Comparison of ENCODE assay signal across 18 mouse cellular contexts in the genomic region with DNA sequence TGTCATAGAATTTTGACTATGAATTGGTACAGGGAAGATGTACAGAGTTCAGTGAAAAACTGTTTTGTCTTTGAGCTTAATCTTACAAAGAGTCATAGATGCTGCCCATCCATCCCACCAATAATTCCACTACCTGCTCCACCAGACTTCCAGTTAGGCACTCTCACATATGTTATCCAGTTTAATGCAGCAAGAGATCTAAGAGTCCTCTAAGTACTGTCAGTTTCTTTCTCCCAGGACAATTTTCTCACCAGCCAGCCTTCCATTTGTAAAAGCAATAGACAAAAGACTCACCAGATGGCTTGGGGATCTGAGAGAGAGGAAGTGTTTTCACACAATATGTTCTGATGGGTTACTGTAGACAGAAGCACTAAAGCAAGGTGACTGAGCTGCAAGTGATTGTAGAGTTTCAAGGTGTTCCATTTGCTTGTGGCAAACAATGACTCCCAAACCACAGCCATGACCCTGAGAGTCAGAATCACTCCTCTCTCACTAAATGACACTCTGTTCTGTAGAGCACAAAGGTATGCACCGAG.
DNase-seq lines count a peak whose midpoint lies in the region; ATAC-seq and TF ChIP-seq lines count a peak whose summit lies in the region.
"Had no signal": no experiment of that assay in that cellular context is flagged by ENCODE, and none has a peak within 500 bp of the region (broad histone marks: within the 10 kb centered on the region; RNA-seq: fewer than 3 reads in every experiment).

No protein-coding gene starts in this region.

- TF ChIP-seq CTCF in left cerebral cortex, adult 2 months (IDR thresholded peaks at IDR 0.05): no peak
- TF ChIP-seq CTCF in forebrain, postnatal 0 days (IDR thresholded peaks at IDR 0.05; ENCODE audit: low read depth): no peak

- H3K27ac ChIP-seq in forebrain, embryonic 15.5 days (replicated peaks): peak overlapping the region; percentile 31
- no peak overlapping the region for H3K27ac ChIP-seq in forebrain, embryonic 10.5 days
- H3K27ac ChIP-seq in left cerebral cortex, adult 2 months: no peak overlapping the region
- no peak overlapping the region for H3K27ac ChIP-seq in forebrain, postnatal 0 days (ENCODE audit: low read depth, low read length)
- no peak overlapping the region for H3K27ac ChIP-seq in heart, embryonic 10.5 days
- H3K27ac ChIP-seq: limb, embryonic 13.5 days; liver, embryonic 13.5 days had no signal

- DNase-seq in forebrain, embryonic 10.5 days (ENCODE audit: extremely low spot score, low spot score): no peak
- DNase-seq in left cerebral cortex, adult 9 months (ENCODE audit: low spot score in 2 of 2): peak; percentile 2 to 40
- no peak for DNase-seq in left cerebral cortex, adult 2 months (ENCODE audit: extremely low spot score in 1 of 2, low spot score in 2 of 2)
- peak; percentile 3 for DNase-seq in ZHBTc4 (ENCODE audit: low read depth, low spot score)
- peak; percentile 36 for DNase-seq in forebrain, postnatal 0 days
- no peak for DNase-seq in heart, embryonic 10.5 days (ENCODE audit: low spot score)
- DNase-seq: cerebellum, adult 8-10 months; heart, postnatal 10 days; kidney, adult 11 months; kidney, postnatal 10 days; liver, embryonic 13.5 days; lung, embryonic 14.5 days; lung, postnatal 36 days; thymus, postnatal 4 days had no signal

- peak; percentile 53 for ATAC-seq in forebrain, embryonic 15.5 days (replicated peaks)
- peak; percentile 27; the same call in 1 of the 2 replicates for ATAC-seq in forebrain, postnatal 0 days

- H3K27me3 ChIP-seq in forebrain, embryonic 15.5 days: no peaks in the 10 kb centered on the region
- no peaks in the 10 kb centered on the region for H3K27me3 ChIP-seq in forebrain, embryonic 10.5 days (ENCODE audit: poor library complexity, severe bottlenecking)
- H3K27me3 ChIP-seq in forebrain, postnatal 0 days (ENCODE audit: insufficient read depth, low read length): no peaks in the 10 kb centered on the region
- no peaks in the 10 kb centered on the region for H3K27me3 ChIP-seq in heart, embryonic 10.5 days (ENCODE audit: insufficient read depth, poor library complexity, severe bottlenecking)
- H3K27me3 ChIP-seq: limb, embryonic 13.5 days; liver, embryonic 13.5 days had no signal

- no peak overlapping the region for H3K4me3 ChIP-seq in forebrain, embryonic 15.5 days
- no peak overlapping the region for H3K4me3 ChIP-seq in forebrain, embryonic 10.5 days
- no peak overlapping the region for H3K4me3 ChIP-seq in left cerebral cortex, adult 2 months
- no peak overlapping the region for H3K4me3 ChIP-seq in forebrain, postnatal 0 days (ENCODE audit: low read depth, low read length)
- H3K4me3 ChIP-seq in heart, embryonic 10.5 days: no peak overlapping the region
- H3K4me3 ChIP-seq: erythroblast, embryonic 14.5 days; limb, embryonic 13.5 days; liver, embryonic 13.5 days had no signal

- intact Hi-C loops in left cerebral cortex, adult 2 months (cut with DNase I): no loop called here

- no peak overlapping the region for H3K9ac ChIP-seq in forebrain, embryonic 15.5 days (replicated peaks)
- no peak overlapping the region for H3K9ac ChIP-seq in forebrain, postnatal 0 days
- H3K9ac ChIP-seq: limb, embryonic 13.5 days; liver, embryonic 13.5 days; lung, embryonic 14.5 days had no signal

- no peak overlapping the region for H3K4me2 ChIP-seq in forebrain, embryonic 15.5 days (replicated peaks)
- H3K4me2 ChIP-seq in forebrain, postnatal 0 days (ENCODE audit: low read depth): no peak overlapping the region
- H3K4me2 ChIP-seq: heart, embryonic 11.5 days; limb, embryonic 13.5 days; liver, embryonic 13.5 days; lung, embryonic 14.5 days had no signal

- H3K36me3 ChIP-seq in forebrain, embryonic 15.5 days: no peaks in the 10 kb centered on the region
- H3K36me3 ChIP-seq in forebrain, embryonic 10.5 days (replicated peaks): no peaks in the 10 kb centered on the region
- H3K36me3 ChIP-seq in forebrain, postnatal 0 days (ENCODE audit: insufficient read depth): no peaks in the 10 kb centered on the region
- no peaks in the 10 kb centered on the region for H3K36me3 ChIP-seq in heart, embryonic 10.5 days
- H3K36me3 ChIP-seq: limb, embryonic 13.5 days; liver, embryonic 13.5 days had no signal

- H3K4me1 ChIP-seq in forebrain, embryonic 15.5 days: no peaks in the 10 kb centered on the region
- no peaks in the 10 kb centered on the region for H3K4me1 ChIP-seq in forebrain, embryonic 10.5 days
- H3K4me1 ChIP-seq in forebrain, postnatal 0 days (ENCODE audit: insufficient read depth): no peaks in the 10 kb centered on the region
- no peaks in the 10 kb centered on the region for H3K4me1 ChIP-seq in heart, embryonic 10.5 days
- H3K4me1 ChIP-seq: liver, embryonic 13.5 days had no signal

- H3K9me3 ChIP-seq in forebrain, embryonic 15.5 days: no peaks in the 10 kb centered on the region
- no peaks in the 10 kb centered on the region for H3K9me3 ChIP-seq in forebrain, embryonic 10.5 days
- no peaks in the 10 kb centered on the region for H3K9me3 ChIP-seq in forebrain, postnatal 0 days (ENCODE audit: low read length)
- no peaks in the 10 kb centered on the region for H3K9me3 ChIP-seq in heart, embryonic 10.5 days
- H3K9me3 ChIP-seq: limb, embryonic 13.5 days; liver, embryonic 13.5 days had no signal

- WGBS in forebrain, embryonic 15.5 days: 60% methylated on average over 1 of the region's 1 CpGs
- 73% methylated on average over 1 of the region's 1 CpGs for WGBS in forebrain, embryonic 10.5 days
- 53% methylated on average over 1 of the region's 1 CpGs for WGBS in forebrain, postnatal 0 days
- 52% methylated on average over 1 of the region's 1 CpGs for WGBS in heart, embryonic 10.5 days

Comparison
In these comparisons a context has a peak if more than half of its experiments do, and no peak if none do; other contexts are left out.
1. DNase-seq: peak in left cerebral cortex, adult 9 months (2 of 2), ZHBTc4 (single experiment) and forebrain, postnatal 0 days (single experiment); none in forebrain, embryonic 10.5 days (single experiment), left cerebral cortex, adult 2 months (0 of 2) and heart, embryonic 10.5 days (single experiment).